11 mouse cellular contexts compared by ENCODE assay signal in genomic region chr4:152340584-152341284, GRCm38 (mm10). TPM values are rescaled to one million over a fixed set of nuclear protein-coding genes. Genes with fewer than 3 reads are reported as not detected.
DNase-seq lines count a peak whose midpoint lies in the region; ATAC-seq and TF ChIP-seq lines count a peak whose summit lies in the region.
"Had no signal": no experiment of that assay in that cellular context is flagged by ENCODE, and none has a peak within 500 bp of the region (broad histone marks: within the 10 kb centered on the region; RNA-seq: fewer than 3 reads in every experiment).

No protein-coding gene starts in this region.

- no peaks in the 10 kb centered on the region for H3K9me3 ChIP-seq in lung, embryonic 15.5 days
- no peaks in the 10 kb centered on the region for H3K9me3 ChIP-seq in forebrain, postnatal 0 days (ENCODE audit: low read length)
- no peaks in the 10 kb centered on the region for H3K9me3 ChIP-seq in midbrain, embryonic 13.5 days
- H3K9me3 ChIP-seq: limb, embryonic 15.5 days had no signal

- H3K27me3 ChIP-seq in lung, embryonic 15.5 days = peaks cover 74% of the 10 kb centered on the region
- H3K27me3 ChIP-seq in forebrain, postnatal 0 days (ENCODE audit: insufficient read depth, low read length) = no peaks in the 10 kb centered on the region; the same call in 1 of the 2 replicates
- H3K27me3 ChIP-seq in midbrain, embryonic 13.5 days = peaks cover 38% of the 10 kb centered on the region
- H3K27me3 ChIP-seq: Patski had no signal

- no peak overlapping the region for H3K9ac ChIP-seq in lung, embryonic 15.5 days
- no peak overlapping the region for H3K9ac ChIP-seq in forebrain, postnatal 0 days
- no peak overlapping the region for H3K9ac ChIP-seq in midbrain, embryonic 13.5 days (replicated peaks)
- H3K9ac ChIP-seq: limb, embryonic 15.5 days had no signal

- DNase-seq in lung, postnatal 14 days = no peak
- DNase-seq in forebrain, postnatal 0 days = no peak
- DNase-seq in thymus, postnatal 4 days = peak; percentile 72
- no peak for DNase-seq in spleen, postnatal 36 days (ENCODE audit: low spot score in 2 of 2)
- DNase-seq in urinary bladder, postnatal 10 days (ENCODE audit: low spot score) = no peak

- WGBS in lung, embryonic 15.5 days = 38% methylated on average over 15 of the region's 15 CpGs
- 37% methylated on average over 15 of the region's 15 CpGs for WGBS in forebrain, postnatal 0 days
- 39% methylated on average over 15 of the region's 15 CpGs for WGBS in midbrain, embryonic 13.5 days

- H3K36me3 ChIP-seq in lung, embryonic 15.5 days = peaks cover 3% of the 10 kb centered on the region; the same call in 1 of the 2 replicates
- peaks cover 5% of the 10 kb centered on the region for H3K36me3 ChIP-seq in forebrain, postnatal 0 days (ENCODE audit: insufficient read depth)
- peaks cover 5% of the 10 kb centered on the region; the same call in 1 of the 2 replicates for H3K36me3 ChIP-seq in midbrain, embryonic 13.5 days
- H3K36me3 ChIP-seq: limb, embryonic 15.5 days had no signal

- no peak overlapping the region for H3K4me2 ChIP-seq in lung, embryonic 15.5 days
- peak overlapping the region; percentile 70 for H3K4me2 ChIP-seq in forebrain, postnatal 0 days (ENCODE audit: low read depth)
- peak overlapping the region; percentile 95 for H3K4me2 ChIP-seq in midbrain, embryonic 13.5 days (replicated peaks)
- H3K4me2 ChIP-seq: limb, embryonic 15.5 days had no signal

- TF ChIP-seq CTCF in forebrain, postnatal 0 days (IDR thresholded peaks at IDR 0.05; ENCODE audit: low read depth) = no peak

- H3K27ac ChIP-seq in lung, embryonic 15.5 days = no peak overlapping the region
- no peak overlapping the region for H3K27ac ChIP-seq in forebrain, postnatal 0 days (ENCODE audit: low read depth, low read length)
- no peak overlapping the region for H3K27ac ChIP-seq in midbrain, embryonic 13.5 days
- H3K27ac ChIP-seq: limb, embryonic 15.5 days had no signal

- H3K4me1 ChIP-seq in lung, embryonic 15.5 days = peaks cover 10% of the 10 kb centered on the region
- H3K4me1 ChIP-seq in forebrain, postnatal 0 days (ENCODE audit: insufficient read depth) = peaks cover 16% of the 10 kb centered on the region; the same call in 1 of the 2 replicates
- H3K4me1 ChIP-seq in midbrain, embryonic 13.5 days (replicated peaks) = peaks cover 49% of the 10 kb centered on the region

- peak; percentile 23; the same call in 1 of the 2 replicates for ATAC-seq in lung, embryonic 15.5 days (ENCODE audit: borderline replicate concordance, extremely low read depth, low FRiP score, low TSS enrichment)
- no peak for ATAC-seq in forebrain, postnatal 0 days
- ATAC-seq in midbrain, embryonic 13.5 days = no peak
- ATAC-seq in frontal cortex, adult (ENCODE audit: low TSS enrichment) = no peak
- ATAC-seq: Patski had no signal

- no peak overlapping the region for H3K4me3 ChIP-seq in lung, embryonic 15.5 days
- H3K4me3 ChIP-seq in forebrain, postnatal 0 days (ENCODE audit: low read depth, low read length) = no peak overlapping the region
- 0 out of 2 replicates have a peak overlapping the region, but pooled peaks have one; percentile 71 for H3K4me3 ChIP-seq in midbrain, embryonic 13.5 days (replicated peaks)
- H3K4me3 ChIP-seq: limb, embryonic 15.5 days had no signal

RNA-seq across cellular contexts. Expression of gene Chd5, which starts 2.3 kb away (rescaled TPM):
- 0.03 and 0.10 TPM in 2 replicates for polyA plus RNA-seq in lung, embryonic 15.5 days (2015; fragmentation: Nextera tagmentation; extraction: Ambion mirVana)
- 60.0 and 76.0 TPM in 2 replicates for total RNA-seq in forebrain, postnatal 0 days (2014; rRNA removed)
- polyA plus RNA-seq in forebrain, postnatal 0 days (2015; fragmentation: Nextera tagmentation; extraction: Ambion mirVana) = 35.2 and 57.8 TPM in 2 replicates
- 30.0 and 32.1 TPM in 2 replicates for polyA plus RNA-seq in midbrain, embryonic 13.5 days (2015; fragmentation: Nextera tagmentation; extraction: Ambion mirVana)

RNA-seq across cellular contexts. Expression of gene Rpl22, which starts 15.2 kb away (rescaled TPM):
- 354 and 364 TPM in 2 replicates for polyA plus RNA-seq in lung, embryonic 15.5 days (2015; fragmentation: Nextera tagmentation; extraction: Ambion mirVana)
- total RNA-seq in forebrain, postnatal 0 days (2014; rRNA removed) = 313 and 387 TPM in 2 replicates
- 176 and 212 TPM in 2 replicates for polyA plus RNA-seq in forebrain, postnatal 0 days (2015; fragmentation: Nextera tagmentation; extraction: Ambion mirVana)
- polyA plus RNA-seq in midbrain, embryonic 13.5 days (2015; fragmentation: Nextera tagmentation; extraction: Ambion mirVana) = 213 and 217 TPM in 2 replicates

RNA-seq across cellular contexts. Expression of gene Rnf207, which starts 21.9 kb away (rescaled TPM):
- polyA plus RNA-seq in lung, embryonic 15.5 days (2015; fragmentation: Nextera tagmentation; extraction: Ambion mirVana) = 2.9 and 3.3 TPM in 2 replicates
- total RNA-seq in forebrain, postnatal 0 days (2014; rRNA removed) = 2.6 and 4.4 TPM in 2 replicates
- 2.7 and 4.2 TPM in 2 replicates for polyA plus RNA-seq in forebrain, postnatal 0 days (2015; fragmentation: Nextera tagmentation; extraction: Ambion mirVana)
- polyA plus RNA-seq in midbrain, embryonic 13.5 days (2015; fragmentation: Nextera tagmentation; extraction: Ambion mirVana) = 4.7 TPM in 2 replicates

RNA-seq across cellular contexts. Expression of gene Icmt, which starts 43.7 kb away (rescaled TPM):
- polyA plus RNA-seq in lung, embryonic 15.5 days (2015; fragmentation: Nextera tagmentation; extraction: Ambion mirVana) = 25.2 and 26.0 TPM in 2 replicates
- 24.4 and 28.5 TPM in 2 replicates for total RNA-seq in forebrain, postnatal 0 days (2014; rRNA removed)
- 9.8 and 12.7 TPM in 2 replicates for polyA plus RNA-seq in forebrain, postnatal 0 days (2015; fragmentation: Nextera tagmentation; extraction: Ambion mirVana)
- 18.1 and 19.0 TPM in 2 replicates for polyA plus RNA-seq in midbrain, embryonic 13.5 days (2015; fragmentation: Nextera tagmentation; extraction: Ambion mirVana)

RNA-seq across cellular contexts. Expression of gene Hes3, which starts 49.3 kb away (rescaled TPM):
- not detected in 2 replicates for polyA plus RNA-seq in lung, embryonic 15.5 days (2015; fragmentation: Nextera tagmentation; extraction: Ambion mirVana)
- 0.57 TPM in 1 of 2 replicates, not detected in the other for total RNA-seq in forebrain, postnatal 0 days (2014; rRNA removed)
- polyA plus RNA-seq in forebrain, postnatal 0 days (2015; fragmentation: Nextera tagmentation; extraction: Ambion mirVana) = 0.13 TPM in 1 of 2 replicates, not detected in the other
- polyA plus RNA-seq in midbrain, embryonic 13.5 days (2015; fragmentation: Nextera tagmentation; extraction: Ambion mirVana) = 1.4 and 2.5 TPM in 2 replicates
- polyA plus RNA-seq: heart, postnatal 0 days; limb, embryonic 15.5 days had no signal

Comparison
In these comparisons a context has a peak if more than half of its experiments do, and no peak if none do; other contexts are left out.
1. RNA of gene Chd5, which starts 2.3 kb away (polyA plus RNA-seq): 35.2 to 57.8 TPM in forebrain, postnatal 0 days and 30.0 to 32.1 TPM in midbrain, embryonic 13.5 days; 0.03 to 0.10 TPM in lung, embryonic 15.5 days; every median in the first group is over 10 times any median in the second.